Mouse (Mus musculus) ZHBTc4 (cell line): ENCODE measurements around the gene Ccdc88c.

Experiments used
- DNase-seq: peaks from one replicate; pipeline ENCODE4 v3.0.0-alpha.2; 2011; ENCODE audit warnings: low read depth, low spot score

Gene Ccdc88c

DNA sequence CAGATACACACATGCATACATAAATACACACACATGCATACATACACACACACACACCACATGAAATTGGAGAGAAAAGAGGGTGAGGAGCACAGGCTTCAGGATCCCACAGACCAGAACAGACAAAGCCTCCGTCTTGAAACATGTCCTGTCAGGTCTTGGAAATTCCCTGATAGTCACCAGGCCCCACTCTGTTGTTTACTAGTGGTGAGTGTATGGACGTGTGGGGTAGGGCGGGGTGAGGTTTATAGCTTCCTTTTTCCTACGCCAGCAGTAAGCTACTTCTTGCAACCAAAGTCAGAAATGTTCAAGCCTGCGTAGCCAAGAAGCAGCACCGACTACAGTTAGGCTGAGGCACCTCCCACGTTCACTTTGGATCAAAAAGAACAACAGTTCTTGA, 145.7 kb downstream of the Ccdc88c start:
- DNase-seq: no peak

DNA sequence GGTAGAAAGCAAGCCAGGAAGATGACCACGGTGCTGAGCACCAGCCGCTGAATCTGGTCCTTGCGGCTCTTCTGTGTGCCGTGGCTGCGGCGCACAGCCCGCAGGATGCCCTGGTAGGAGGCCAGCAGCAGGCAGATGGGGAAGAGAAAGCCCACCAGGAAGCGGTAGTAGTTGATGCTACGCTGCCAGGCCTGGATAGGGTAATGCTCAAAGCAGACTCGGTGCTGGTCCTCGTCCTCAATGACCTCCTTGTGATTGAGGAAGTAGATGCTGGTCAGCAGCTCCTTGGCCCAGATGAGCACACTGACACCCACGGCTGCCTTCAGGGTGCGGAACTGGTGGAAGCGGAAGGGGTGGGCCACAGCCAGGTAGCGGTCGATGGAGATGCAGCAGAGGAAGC, 150.3 kb downstream of the Ccdc88c start:
- DNase-seq: peak; percentile 40

DNA sequence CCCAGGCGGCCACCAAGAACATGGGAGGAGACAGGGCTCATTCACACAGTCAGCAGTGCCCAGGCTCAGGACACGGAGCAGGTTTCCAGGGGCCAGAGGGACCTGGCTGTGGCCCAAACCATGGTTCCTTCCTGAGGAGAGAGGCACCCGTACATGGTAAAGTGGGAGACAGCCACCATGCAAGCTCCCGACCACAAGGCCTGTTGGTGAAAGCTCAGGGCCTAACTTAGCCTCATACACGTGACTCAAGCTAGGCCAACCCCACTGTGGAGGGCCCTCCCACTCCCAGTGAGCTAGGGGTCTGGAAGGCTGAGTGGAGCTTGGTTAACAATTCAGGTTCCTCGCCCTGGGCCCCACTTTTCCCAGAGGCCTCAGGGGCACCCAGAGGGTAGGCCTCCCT, 150.9 kb downstream of the Ccdc88c start:
- no peak for DNase-seq

DNA sequence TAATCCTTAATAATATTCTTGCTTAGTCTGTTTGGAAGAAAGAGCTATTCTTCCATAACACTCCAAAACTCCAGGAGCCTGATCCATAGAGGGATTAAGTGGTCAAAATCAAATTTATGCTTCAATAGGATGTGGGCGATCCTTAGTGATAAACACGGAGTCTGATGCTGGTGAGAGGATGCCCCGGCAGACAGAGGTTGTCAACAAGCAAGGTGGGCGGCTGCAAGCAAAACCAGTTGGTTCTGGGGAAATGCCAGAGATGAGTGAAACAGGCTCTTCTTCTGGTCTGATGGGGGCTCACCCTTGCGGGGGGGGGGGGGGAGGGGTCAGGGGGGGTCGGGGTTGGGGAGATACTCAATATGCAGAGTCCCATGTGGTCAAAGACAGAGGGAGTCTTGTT, 152.9 kb downstream of the Ccdc88c start:
- no peak for DNase-seq

DNA sequence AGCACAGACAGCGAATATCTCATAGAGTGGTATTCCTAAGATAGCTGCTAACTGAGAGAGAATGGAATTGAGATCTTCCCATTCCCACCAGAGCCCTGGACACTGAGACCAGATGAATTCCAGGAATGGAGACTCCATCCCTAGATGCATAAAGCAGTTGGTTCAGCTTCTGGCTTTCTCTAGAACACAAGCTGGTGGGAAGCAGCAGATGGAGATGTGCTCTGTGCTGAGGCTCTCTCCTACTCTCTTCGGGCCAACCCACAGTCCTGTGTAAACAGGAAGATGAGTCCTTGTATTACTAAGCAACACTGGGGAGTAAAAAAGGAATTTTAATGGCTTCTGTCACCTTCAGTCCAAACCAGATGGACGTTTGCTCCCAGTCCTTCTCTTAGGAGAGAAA, 153.3 kb downstream of the Ccdc88c start:
- no peak for DNase-seq

DNA sequence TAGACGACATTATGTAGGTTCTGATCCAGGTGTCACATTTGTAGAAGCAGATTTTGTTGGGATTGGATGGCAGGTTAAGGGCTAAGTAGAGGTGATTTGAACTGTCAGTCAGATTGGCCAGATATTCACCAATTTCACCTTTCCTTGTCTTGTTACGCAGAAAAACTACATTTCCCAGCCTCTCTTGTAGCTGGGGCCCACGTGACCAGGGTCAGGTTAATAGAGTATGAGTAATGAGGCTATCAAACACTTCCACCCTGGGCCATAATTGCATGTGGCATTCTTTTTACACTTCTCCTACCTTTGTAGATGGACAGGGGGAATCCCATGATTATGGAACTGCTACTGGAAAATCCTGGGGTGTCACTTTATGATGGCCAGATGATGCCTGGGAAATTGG, 155.2 kb downstream of the Ccdc88c start:
- DNase-seq: no peak

DNA sequence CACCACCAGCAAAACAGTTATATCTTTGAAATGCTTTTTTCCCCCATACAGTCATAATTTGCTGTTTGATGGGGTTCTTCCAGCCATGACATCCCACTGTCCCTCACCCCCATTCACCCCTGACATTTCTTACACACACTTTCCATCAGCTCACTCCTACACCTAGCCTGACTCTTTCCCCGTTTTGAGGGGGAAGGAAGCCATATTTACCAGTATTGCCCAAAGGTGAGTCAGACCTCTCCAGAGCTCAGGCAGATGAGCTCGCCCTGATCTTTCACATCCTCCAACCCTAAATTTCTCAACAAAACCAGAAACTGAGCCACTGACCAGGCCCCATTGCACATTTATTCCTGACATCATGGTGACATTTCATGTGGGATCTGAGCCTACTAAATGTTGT, 157.0 kb downstream of the Ccdc88c start:
- DNase-seq: no peak

DNA sequence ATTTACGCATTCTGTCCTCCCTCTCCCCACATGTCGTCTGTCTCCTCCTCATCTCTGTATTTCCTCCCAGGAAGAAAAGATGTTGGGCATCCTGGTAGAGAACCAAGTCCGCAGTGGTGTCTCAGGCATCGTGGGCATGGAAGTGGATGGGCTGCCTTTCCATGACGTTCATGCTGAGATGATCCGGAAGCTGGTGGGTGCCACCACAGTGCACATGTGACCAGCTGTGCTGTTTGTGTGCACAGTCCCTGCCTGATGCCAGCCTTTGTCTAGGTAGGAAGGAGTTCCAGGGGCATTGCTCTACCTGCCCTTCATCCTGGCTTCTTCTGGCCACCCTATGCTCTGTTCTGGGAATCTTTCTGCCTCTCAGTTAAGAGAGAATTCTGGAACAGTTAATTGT, 157.6 kb downstream of the Ccdc88c start:
- no peak for DNase-seq

DNA sequence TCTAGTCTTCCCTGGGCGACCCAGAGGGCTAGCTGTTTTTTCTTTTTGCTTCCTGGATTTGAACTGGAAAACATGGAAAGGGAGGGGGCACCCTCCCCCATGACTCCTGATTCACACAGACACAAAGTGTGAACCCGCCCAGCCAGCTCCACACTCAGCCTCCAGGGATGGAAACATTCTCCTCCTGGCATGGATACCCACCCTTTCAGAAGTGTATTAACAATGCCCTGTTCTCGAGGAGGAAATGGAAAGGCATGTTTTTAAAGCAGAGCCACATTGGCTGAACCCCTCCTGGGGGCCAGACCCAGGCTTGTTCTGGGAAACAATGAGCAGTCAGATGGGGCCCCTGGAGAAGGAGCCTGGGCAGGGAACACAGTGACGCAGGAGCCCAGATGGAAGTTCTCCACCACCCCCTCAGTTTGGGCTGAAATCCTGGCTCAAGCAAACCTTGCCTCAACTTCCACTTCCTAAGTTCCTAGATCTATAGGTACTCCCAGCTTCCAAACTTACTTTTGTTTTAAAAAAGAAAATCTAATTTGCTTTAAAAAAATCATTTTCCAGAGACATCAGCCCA, 160.7 kb downstream of the Ccdc88c start:
- no peak for DNase-seq

DNA sequence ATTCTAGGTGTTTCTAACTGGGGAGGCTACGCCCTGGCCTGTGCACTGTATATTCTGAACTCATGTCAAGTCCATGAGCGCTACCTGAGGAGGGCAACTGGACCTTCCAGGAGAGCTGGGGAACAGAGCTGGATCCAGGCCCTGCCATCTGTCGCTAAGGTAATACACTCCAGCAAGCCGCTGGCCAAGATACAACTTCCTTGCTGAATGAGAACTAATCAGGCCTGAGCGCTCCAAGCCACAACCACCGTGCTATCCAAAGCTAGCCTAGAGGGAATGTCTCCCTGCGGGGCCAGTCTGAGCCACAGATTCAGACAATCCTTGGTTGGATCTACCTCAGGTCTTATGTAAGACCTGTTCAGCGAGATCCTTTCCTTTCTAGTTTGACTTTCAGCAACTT, 161.8 kb downstream of the Ccdc88c start:
- no peak for DNase-seq

DNA sequence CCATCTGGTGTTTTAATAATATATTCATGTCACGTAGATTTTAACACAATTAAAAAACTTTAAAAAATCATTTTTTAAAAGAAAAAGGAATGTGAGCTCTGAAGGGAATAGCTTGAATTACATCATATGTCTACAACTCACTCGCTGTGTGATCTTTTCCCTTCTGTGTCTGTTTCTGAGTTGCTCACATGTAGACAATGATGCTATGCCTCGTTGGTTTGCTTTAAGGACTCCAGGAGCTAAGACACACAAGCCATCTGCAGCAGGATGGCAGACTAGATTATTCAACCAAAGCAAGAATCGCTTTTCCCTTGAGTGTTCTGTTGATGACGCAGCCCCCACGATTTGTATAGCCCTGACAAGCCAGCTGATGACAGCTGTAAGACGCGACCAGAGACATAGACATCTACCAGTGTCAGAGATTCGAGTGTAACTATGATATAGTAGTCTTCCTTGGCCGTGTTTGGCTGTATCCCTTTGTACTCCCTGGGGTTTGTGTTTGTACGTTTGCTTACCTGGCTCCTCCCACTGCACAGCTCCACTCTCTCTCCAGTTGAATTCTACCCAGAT, 163.3 kb downstream of the Ccdc88c start:
- DNase-seq: no peak

DNA sequence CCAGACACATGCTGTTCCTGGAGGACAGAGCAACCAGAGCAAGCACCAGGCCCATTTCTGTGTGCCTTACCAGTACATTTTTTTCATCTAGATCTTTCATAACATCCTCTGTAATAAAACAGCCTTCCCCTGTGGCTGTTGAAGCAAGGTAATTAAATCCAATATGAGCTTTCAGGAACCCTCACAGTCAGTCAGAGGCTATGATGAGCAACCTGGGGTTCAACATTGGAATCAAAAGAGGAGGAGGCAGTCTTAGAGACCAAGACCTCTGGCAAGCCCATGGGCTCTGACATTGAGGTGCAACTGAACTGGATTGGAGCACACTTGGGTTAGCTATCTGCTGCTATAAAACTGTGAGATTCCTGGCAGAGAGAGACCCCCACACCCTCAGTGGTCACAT, 163.8 kb downstream of the Ccdc88c start:
- no peak for DNase-seq

DNA sequence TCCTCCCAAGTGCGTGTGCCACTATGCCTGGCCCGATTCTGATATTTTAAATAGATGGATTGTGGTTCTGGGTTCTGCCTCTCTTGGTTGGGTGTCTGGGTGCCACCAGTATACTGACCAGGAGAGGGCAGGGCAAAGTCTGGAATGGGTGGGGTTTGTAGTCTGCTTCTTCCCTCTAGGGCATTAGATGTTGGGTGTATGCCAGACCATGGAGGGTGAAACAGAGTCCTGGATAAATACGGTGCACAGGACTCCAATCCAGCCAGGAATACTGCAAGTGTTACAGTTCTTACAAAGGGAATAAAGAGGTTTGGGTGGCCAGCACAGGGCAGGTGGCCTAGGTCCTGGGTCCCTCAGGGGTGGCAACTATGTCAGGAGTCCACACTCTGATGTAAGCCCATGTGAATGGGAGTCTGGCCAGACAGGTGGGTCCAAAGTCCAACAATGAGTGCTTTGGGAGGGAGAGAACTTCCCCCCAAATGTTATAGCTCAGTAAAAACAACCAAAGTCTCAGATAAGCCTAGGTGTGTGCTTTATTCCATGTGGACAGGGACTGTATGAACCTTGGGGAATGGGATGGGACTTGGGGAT, 165.9 kb downstream of the Ccdc88c start:
- DNase-seq: no peak

DNA sequence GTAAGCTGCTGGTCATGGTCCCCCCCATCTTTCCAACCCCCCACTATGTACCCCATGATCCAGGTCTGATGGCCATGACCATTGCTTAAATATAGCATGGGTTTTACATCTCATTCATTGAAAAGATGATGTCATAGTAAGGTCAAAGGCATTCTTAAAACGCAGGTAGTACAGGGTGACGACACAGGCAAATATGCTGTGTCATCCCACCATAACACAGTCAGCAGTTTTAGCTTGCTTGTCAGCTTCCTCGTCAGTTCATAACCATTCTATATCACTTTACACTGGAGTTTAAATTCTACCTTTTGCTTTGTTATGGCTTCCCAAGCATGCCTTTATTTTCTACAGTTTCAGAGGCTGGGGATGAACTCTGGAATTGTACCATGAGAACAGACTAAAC, 166.6 kb downstream of the Ccdc88c start:
- no peak for DNase-seq
